Mouse (Mus musculus) c-Kit-positive CD71-positive TER-119-negative erythroid progenitor cells, embryonic 14.5 days (primary cell): ENCODE data around the gene Raet1e.
"Not testable (repeated sequence)": the region's sequence is repeated elsewhere in the genome, so short reads cannot be mapped to it uniquely, and the experiment has no call there.

Experiments
- DNase-seq: peaks from one replicate; pipeline ENCODE4 v3.0.0-alpha.2; 2013; ENCODE audit warnings: low read depth

The Raet1e gene

GRCm38 (mm10) chr10:22361415-22362352 is 203.3 kb downstream of the Raet1e start:
- not testable (repeated sequence) for DNase-seq

GRCm38 (mm10) chr10:22362466-22362865 is 204.1 kb downstream of the Raet1e start:
- DNase-seq = not testable (repeated sequence)

- DNase-seq = not testable (repeated sequence)
These were observed 206.5 kb downstream of the Raet1e start for GRCm38 (mm10) chr10:22364915-22365314.

GRCm38 (mm10) chr10:22381226-22381625 is 222.9 kb downstream of the Raet1e start:
- DNase-seq = not testable (repeated sequence)

- not testable (repeated sequence) for DNase-seq
These were observed 231.8 kb downstream of the Raet1e start for GRCm38 (mm10) chr10:22390146-22390545.

GRCm38 (mm10) chr10:22391616-22392015 is 233.2 kb downstream of the Raet1e start:
- not testable (repeated sequence) for DNase-seq

- not testable (repeated sequence) for DNase-seq
These were observed 234.9 kb downstream of the Raet1e start for GRCm38 (mm10) chr10:22393028-22393824.

GRCm38 (mm10) chr10:22396680-22397079 is 238.3 kb downstream of the Raet1e start:
- DNase-seq = not testable (repeated sequence)

GRCm38 (mm10) chr10:22402225-22402917 is 244.0 kb downstream of the Raet1e start:
- DNase-seq = not testable (repeated sequence)

- not testable (repeated sequence) for DNase-seq
These were observed 255.5 kb downstream of the Raet1e start for GRCm38 (mm10) chr10:22413702-22414494.
